Mouse (Mus musculus): Measurements from ENCODE around the gene Snx29. TPM values are rescaled to one million over a fixed set of nuclear protein-coding genes. Genes with fewer than 3 reads are reported as not detected.

The Snx29 gene
- polyA plus RNA-seq, 1 experiment from 2014 or later, result 8.2 TPM

DNA sequence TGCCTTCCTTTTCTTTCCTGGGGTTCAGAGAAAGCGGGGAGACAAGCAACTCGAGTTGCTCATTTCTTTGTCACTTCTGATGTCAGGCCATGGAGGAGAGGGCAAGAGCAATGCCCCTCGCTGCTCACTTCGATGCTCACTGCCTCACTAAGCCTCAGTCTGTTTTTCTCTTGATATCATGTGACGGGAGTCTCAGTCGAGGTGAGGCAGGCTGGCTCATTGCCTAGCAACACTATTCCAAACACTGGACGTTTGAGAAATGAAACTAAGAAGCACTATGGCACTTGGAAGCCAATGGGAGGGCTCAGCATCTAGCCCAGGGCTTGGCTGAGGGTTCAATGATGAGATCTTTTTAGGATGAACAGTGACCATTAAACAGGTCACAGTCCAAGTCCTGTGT is 102.6 kb downstream of the Snx29 start:
- Histone ChIP-seq H3K9me3 (replicated peaks; ENCODE audit: control insufficient read depth, low read length) (no peaks in the 10 kb centered on the region), H3K27ac (ENCODE audit: low read length) (no peak overlapping the region), H3K4me1 (ENCODE audit: control insufficient read depth, insufficient read depth, low read length) (peaks cover 4% of the 10 kb centered on the region; the same call in 1 of the 2 replicates), H3K27me3 (ENCODE audit: control insufficient read depth, insufficient read depth, low read length) (no peaks in the 10 kb centered on the region), H3K4me2 (ENCODE audit: low read depth, low read length) (no peak overlapping the region), H3K9ac (ENCODE audit: low read length) (no peak overlapping the region), H3K36me3 (ENCODE audit: control insufficient read depth, insufficient read depth) (no peaks in the 10 kb centered on the region), H3K4me3 (ENCODE audit: low read length) (no peak overlapping the region)
- 37% methylated on average over 7 of the region's 7 CpGs for WGBS
- ATAC-seq (replicated peaks; ENCODE audit: extremely low read depth, insufficient read depth, low FRiP score), result no peak

DNA sequence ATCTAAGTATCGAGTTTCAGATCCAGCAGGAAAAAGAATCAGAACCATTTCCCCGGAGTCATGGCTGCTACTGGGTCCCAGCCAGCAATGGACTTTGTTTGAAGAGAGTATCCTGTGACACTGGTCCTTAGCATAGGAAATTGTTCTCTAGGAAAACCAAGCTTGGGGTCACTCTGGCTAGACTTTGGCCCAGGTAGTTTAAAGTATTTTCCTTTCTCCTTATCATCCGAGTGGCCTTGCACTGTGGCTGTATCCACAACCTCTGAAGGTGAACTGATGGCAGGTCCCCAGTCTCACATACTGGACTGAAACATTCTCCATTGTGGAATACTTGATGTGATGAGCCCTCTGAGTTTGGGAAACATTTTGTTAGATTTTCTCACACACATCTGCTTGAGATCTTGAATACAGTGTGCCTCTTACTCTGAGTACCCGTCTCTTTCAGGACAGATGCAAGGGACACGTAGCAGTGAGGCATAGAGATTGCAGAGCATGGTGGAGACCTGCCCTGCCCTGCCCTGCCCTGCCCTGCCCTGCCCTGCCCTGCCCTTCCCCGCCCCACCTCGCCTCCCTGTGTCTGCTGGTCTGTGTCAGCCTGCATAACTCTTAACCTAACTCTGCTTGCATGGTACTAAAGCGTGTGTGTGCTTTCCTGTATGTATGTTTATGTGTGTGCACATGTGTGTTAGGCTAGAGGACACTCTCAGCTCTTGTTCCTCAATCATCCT is 104.3 kb downstream of the Snx29 start:
- no peak overlapping the region for H3K27ac ChIP-seq (ENCODE audit: low read length)
- no peak for ATAC-seq (replicated peaks; ENCODE audit: extremely low read depth, insufficient read depth, low FRiP score)
- no peak overlapping the region for H3K4me3 ChIP-seq (ENCODE audit: low read length)
- H3K9ac ChIP-seq (ENCODE audit: low read length), result no peak overlapping the region
- no peak overlapping the region for H3K4me2 ChIP-seq (ENCODE audit: low read depth, low read length)
- no peaks in the 10 kb centered on the region for H3K9me3 ChIP-seq (replicated peaks; ENCODE audit: control insufficient read depth, low read length)
- H3K4me1 ChIP-seq (ENCODE audit: control insufficient read depth, insufficient read depth, low read length), result peaks cover 4% of the 10 kb centered on the region; the same call in 1 of the 2 replicates
- no peaks in the 10 kb centered on the region for H3K27me3 ChIP-seq (ENCODE audit: control insufficient read depth, insufficient read depth, low read length)
- 78% methylated on average over 8 of the region's 8 CpGs for WGBS
- no peaks in the 10 kb centered on the region for H3K36me3 ChIP-seq (ENCODE audit: control insufficient read depth, insufficient read depth)

DNA sequence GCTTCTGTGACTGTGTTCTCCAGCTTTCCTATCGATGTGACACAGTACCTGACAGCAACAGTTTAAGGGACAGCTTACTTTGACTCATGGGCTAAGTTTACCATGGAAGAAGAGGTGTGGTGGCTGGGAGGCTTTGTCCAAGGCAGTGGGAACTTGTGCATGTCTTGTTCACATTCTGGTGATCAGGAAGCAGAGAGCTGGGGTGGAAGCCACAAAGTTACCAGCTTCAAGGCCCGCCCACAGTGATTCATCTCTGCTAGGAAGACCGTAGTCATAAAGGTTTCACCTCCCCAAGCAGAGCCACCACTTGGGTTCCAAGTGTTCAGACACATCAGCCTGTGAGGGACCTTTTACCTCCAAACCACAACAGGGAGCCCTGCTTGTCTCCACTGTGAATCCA is 107.1 kb downstream of the Snx29 start:
- H3K4me2 ChIP-seq (ENCODE audit: low read depth, low read length), result no peak overlapping the region
- no peak overlapping the region for H3K9ac ChIP-seq (ENCODE audit: low read length)
- 89% methylated on average over 3 of the region's 3 CpGs for WGBS
- H3K9me3 ChIP-seq (replicated peaks; ENCODE audit: control insufficient read depth, low read length), result no peaks in the 10 kb centered on the region
- no peak overlapping the region for H3K27ac ChIP-seq (ENCODE audit: low read length)
- H3K4me1 ChIP-seq (ENCODE audit: control insufficient read depth, insufficient read depth, low read length), result peaks cover 4% of the 10 kb centered on the region; the same call in 1 of the 2 replicates
- no peaks in the 10 kb centered on the region for H3K36me3 ChIP-seq (ENCODE audit: control insufficient read depth, insufficient read depth)
- H3K4me3 ChIP-seq (ENCODE audit: low read length), result no peak overlapping the region
- no peak for ATAC-seq (replicated peaks; ENCODE audit: extremely low read depth, insufficient read depth, low FRiP score)
- no peaks in the 10 kb centered on the region for H3K27me3 ChIP-seq (ENCODE audit: control insufficient read depth, insufficient read depth, low read length)

DNA sequence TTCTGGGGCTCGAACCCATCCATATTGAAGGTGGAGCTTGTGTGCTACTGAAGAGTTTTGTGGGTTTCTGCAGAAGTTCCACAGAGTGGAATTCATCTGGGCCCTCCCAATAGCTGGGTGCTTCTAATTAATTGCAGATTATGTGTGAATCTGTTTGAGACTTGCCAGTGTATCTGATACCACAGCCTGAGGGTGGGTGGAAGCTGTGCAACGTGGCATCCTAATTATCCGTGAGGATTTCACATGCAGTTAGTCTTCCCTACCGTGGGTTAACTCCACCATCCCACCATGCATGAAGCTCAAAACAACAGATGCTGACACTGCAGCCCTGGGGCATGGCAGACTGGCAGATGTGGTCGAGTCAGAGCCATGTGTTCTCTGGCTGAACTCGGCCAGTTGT is 107.8 kb downstream of the Snx29 start:
- no peak overlapping the region for H3K27ac ChIP-seq (ENCODE audit: low read length)
- H3K4me3 ChIP-seq (ENCODE audit: low read length), result no peak overlapping the region
- H3K4me1 ChIP-seq (ENCODE audit: control insufficient read depth, insufficient read depth, low read length), result no peaks in the 10 kb centered on the region; the same call in 1 of the 2 replicates
- no peaks in the 10 kb centered on the region for H3K27me3 ChIP-seq (ENCODE audit: control insufficient read depth, insufficient read depth, low read length)
- H3K36me3 ChIP-seq (ENCODE audit: control insufficient read depth, insufficient read depth), result no peaks in the 10 kb centered on the region
- no peak overlapping the region for H3K9ac ChIP-seq (ENCODE audit: low read length)
- no peak overlapping the region for H3K4me2 ChIP-seq (ENCODE audit: low read depth, low read length)
- 84% methylated on average over 6 of the region's 6 CpGs for WGBS
- ATAC-seq (replicated peaks; ENCODE audit: extremely low read depth, insufficient read depth, low FRiP score), result no peak
- H3K9me3 ChIP-seq (replicated peaks; ENCODE audit: control insufficient read depth, low read length), result no peaks in the 10 kb centered on the region

DNA sequence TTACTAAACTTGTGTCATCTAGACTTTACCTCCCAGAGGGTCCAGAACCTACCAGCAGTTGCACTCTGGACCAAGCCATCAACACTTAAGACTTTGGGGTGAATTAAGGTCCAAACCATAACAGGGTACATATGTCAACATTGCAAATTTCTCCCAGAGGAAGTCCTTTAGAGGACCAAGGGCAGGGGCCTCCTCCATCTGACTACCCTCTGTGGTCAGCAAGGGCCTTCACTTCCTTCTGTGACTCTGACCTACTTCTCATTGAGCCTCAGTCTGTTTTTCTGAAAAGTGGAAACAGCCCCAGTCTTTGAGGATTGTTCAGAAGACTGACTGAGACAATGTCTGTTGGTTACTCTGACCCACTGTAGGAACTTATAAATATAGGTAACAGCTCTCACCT is 111.1 kb downstream of the Snx29 start:
- H3K9me3 ChIP-seq (replicated peaks; ENCODE audit: control insufficient read depth, low read length), result no peaks in the 10 kb centered on the region
- no peak overlapping the region for H3K4me2 ChIP-seq (ENCODE audit: low read depth, low read length)
- no peak overlapping the region for H3K4me3 ChIP-seq (ENCODE audit: low read length)
- no peaks in the 10 kb centered on the region for H3K36me3 ChIP-seq (ENCODE audit: control insufficient read depth, insufficient read depth)
- no peaks in the 10 kb centered on the region for H3K27me3 ChIP-seq (ENCODE audit: control insufficient read depth, insufficient read depth, low read length)
- no peak overlapping the region for H3K27ac ChIP-seq (ENCODE audit: low read length)
- H3K4me1 ChIP-seq (ENCODE audit: control insufficient read depth, insufficient read depth, low read length), result no peaks in the 10 kb centered on the region
- H3K9ac ChIP-seq (ENCODE audit: low read length), result no peak overlapping the region
- ATAC-seq (replicated peaks; ENCODE audit: extremely low read depth, insufficient read depth, low FRiP score), result no peak

DNA sequence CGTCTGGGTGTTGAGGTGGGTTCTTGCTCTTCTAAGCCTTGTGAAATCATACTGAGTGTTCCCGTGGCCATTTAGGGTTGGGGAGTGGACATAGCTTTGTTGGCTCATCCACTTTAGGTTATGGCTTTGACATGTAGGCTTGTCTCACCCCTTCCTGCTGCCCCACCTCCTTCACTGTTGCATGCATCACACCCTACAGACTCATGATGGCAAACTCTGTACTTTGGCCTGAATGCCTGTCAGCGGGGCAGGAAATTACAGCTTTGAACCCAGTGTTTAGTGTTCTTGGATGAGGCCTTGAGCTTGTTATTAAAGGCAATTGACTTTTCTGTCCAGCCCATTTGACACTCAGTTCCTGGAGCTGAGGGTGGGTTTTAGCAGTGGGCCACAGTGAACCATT is 114.9 kb downstream of the Snx29 start:
- no peak for ATAC-seq (replicated peaks; ENCODE audit: extremely low read depth, insufficient read depth, low FRiP score)
- H3K36me3 ChIP-seq (ENCODE audit: control insufficient read depth, insufficient read depth), result no peaks in the 10 kb centered on the region
- no peaks in the 10 kb centered on the region for H3K9me3 ChIP-seq (replicated peaks; ENCODE audit: control insufficient read depth, low read length)
- H3K4me2 ChIP-seq (ENCODE audit: low read depth, low read length), result no peak overlapping the region
- no peak overlapping the region for H3K27ac ChIP-seq (ENCODE audit: low read length)
- no peak overlapping the region for H3K9ac ChIP-seq (ENCODE audit: low read length)
- 85% methylated on average over 3 of the region's 3 CpGs for WGBS
- no peaks in the 10 kb centered on the region for H3K27me3 ChIP-seq (ENCODE audit: control insufficient read depth, insufficient read depth, low read length)
- H3K4me1 ChIP-seq (ENCODE audit: control insufficient read depth, insufficient read depth, low read length), result no peaks in the 10 kb centered on the region; the same call in 1 of the 2 replicates
- no peak overlapping the region for H3K4me3 ChIP-seq (ENCODE audit: low read length)

DNA sequence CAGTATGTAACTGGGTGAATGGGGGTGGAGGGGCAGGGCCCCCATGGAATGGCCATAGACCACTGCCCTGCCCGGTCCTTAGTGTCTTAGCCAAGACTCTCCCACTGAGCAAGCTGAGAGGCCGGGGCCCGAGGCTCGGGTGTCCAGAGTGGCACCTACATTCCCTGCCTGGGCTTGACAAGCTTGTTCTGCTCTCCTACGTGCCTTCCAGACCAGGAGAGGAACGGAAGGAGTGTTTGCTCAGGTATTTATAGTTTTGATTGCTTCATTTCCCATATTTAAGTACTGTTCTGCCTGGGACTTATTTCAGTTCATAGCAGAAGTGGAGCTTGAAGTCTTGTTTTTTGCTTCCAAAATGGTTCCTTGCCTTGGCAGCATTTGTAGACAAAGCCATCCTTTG is 116.7 kb downstream of the Snx29 start:
- Histone ChIP-seq H3K36me3 (ENCODE audit: control insufficient read depth, insufficient read depth) (no peaks in the 10 kb centered on the region), H3K27ac (ENCODE audit: low read length) (peak overlapping the region; percentile 37; the same call in 1 of the 2 replicates), H3K27me3 (ENCODE audit: control insufficient read depth, insufficient read depth, low read length) (no peaks in the 10 kb centered on the region), H3K9me3 (replicated peaks; ENCODE audit: control insufficient read depth, low read length) (no peaks in the 10 kb centered on the region), H3K9ac (ENCODE audit: low read length) (no peak overlapping the region), H3K4me1 (ENCODE audit: control insufficient read depth, insufficient read depth, low read length) (peaks cover 4% of the 10 kb centered on the region; the same call in 1 of the 2 replicates), H3K4me3 (ENCODE audit: low read length) (no peak overlapping the region), H3K4me2 (ENCODE audit: low read depth, low read length) (no peak overlapping the region)
- no peak for ATAC-seq (replicated peaks; ENCODE audit: extremely low read depth, insufficient read depth, low FRiP score)
- 71% methylated on average over 6 of the region's 6 CpGs for WGBS

DNA sequence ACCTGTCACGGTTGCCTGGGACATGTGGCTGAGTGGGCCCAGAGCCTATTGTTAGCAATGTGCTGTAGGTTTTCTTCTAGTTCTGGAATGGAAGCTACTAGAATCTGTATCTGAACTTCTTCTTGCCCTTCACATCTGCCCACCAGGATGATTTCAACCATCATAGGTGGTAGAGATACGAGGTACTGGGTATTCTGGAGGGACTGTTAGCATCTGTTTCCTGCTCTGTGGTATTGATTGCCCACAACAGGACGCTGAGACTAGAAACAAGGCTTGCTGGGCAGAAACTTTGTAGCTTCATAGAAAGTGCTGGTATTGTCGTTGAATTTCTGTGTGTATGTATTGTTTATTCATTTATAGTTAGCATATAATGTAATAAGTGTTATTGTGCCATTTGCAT is 118.9 kb downstream of the Snx29 start:
- Histone ChIP-seq H3K9ac (ENCODE audit: low read length) (no peak overlapping the region), H3K27me3 (ENCODE audit: control insufficient read depth, insufficient read depth, low read length) (no peaks in the 10 kb centered on the region), H3K27ac (ENCODE audit: low read length) (no peak overlapping the region), H3K9me3 (replicated peaks; ENCODE audit: control insufficient read depth, low read length) (no peaks in the 10 kb centered on the region), H3K4me1 (ENCODE audit: control insufficient read depth, insufficient read depth, low read length) (peaks cover 7% of the 10 kb centered on the region; the same call in 1 of the 2 replicates), H3K4me2 (ENCODE audit: low read depth, low read length) (no peak overlapping the region), H3K36me3 (ENCODE audit: control insufficient read depth, insufficient read depth) (no peaks in the 10 kb centered on the region), H3K4me3 (ENCODE audit: low read length) (no peak overlapping the region)
- WGBS, result 77% methylated on average over 4 of the region's 4 CpGs
- ATAC-seq (replicated peaks; ENCODE audit: extremely low read depth, insufficient read depth, low FRiP score), result no peak

DNA sequence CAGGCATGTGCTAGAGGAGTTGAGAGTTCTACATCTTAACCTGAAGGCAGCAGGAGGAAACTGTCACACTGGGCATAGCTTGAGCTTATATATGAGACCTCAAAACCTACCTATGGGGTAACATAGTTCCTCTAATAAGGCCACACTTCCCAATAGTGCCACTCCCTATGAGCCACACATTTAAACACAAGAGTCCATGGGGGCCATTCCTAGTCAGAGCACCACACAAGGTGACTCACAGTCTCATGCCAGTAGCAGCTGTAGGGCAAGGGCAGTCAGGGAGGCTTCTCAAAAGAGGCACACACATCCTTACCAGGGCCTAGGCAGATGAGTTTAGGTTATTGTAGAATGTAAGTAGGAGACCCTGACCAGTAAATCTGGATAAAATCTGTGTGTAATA is 119.8 kb downstream of the Snx29 start:
- Histone ChIP-seq H3K4me1 (ENCODE audit: control insufficient read depth, insufficient read depth, low read length) (peaks cover 7% of the 10 kb centered on the region; the same call in 1 of the 2 replicates), H3K27me3 (ENCODE audit: control insufficient read depth, insufficient read depth, low read length) (no peaks in the 10 kb centered on the region), H3K9me3 (replicated peaks; ENCODE audit: control insufficient read depth, low read length) (no peaks in the 10 kb centered on the region), H3K4me3 (ENCODE audit: low read length) (no peak overlapping the region), H3K27ac (ENCODE audit: low read length) (no peak overlapping the region), H3K4me2 (ENCODE audit: low read depth, low read length) (no peak overlapping the region), H3K36me3 (ENCODE audit: control insufficient read depth, insufficient read depth) (no peaks in the 10 kb centered on the region), H3K9ac (ENCODE audit: low read length) (no peak overlapping the region)
- ATAC-seq (replicated peaks; ENCODE audit: extremely low read depth, insufficient read depth, low FRiP score), result no peak
